Mouse (Mus musculus) testis, adult 2 months (tissue): ENCODE measurements at regions not wholly inside any gene's neighbourhood (a gene's known extent, or its start where the extent isn't known, plus 50 kb on each side); places are given as distances from the start of the nearest gene placed in this dataset.

Experiments used
- CTCF ChIP-seq: fragments of 200-500 bp; IDR thresholded peaks from 2 replicates; pipeline ENCODE4 v1.5.1; 2012; ENCODE audit warnings: low read depth, mild to moderate bottlenecking, inconsistent platforms, low read length, moderate library complexity; ENCODE audit not compliant: control insufficient read depth, insufficient read depth, insufficient replicate concordance
- POLR2A ChIP-seq: fragments of 200-500 bp; IDR thresholded peaks from 2 replicates; pipeline ENCODE4 v1.6.1; 2012; ENCODE audit warnings: low read depth, mild to moderate bottlenecking, inconsistent platforms, low read length, moderate library complexity; ENCODE audit not compliant: control insufficient read depth

GRCm38 (mm10) chr7:73668791-73669190 lies 71.3 kb upstream of the Fam174b start:
- TF ChIP-seq POLR2A = no peak
- no peak for TF ChIP-seq CTCF
